Mouse (Mus musculus) layer of hippocampus, postnatal 36 days (tissue): ENCODE measurements at regions not wholly inside any gene's neighbourhood (a gene's known extent, or its start where the extent isn't known, plus 50 kb on each side); places are given as distances from the start of the nearest gene placed in this dataset.

Experiments
- DNase-seq, 2 experiments: peaks; one replicate each; pipeline ENCODE4 v3.0.0; 2022

GRCm38 (mm10) chr8:29274668-29275067 is 1827.2 kb downstream of the Poteg start:
- DNase-seq = no peak

GRCm38 (mm10) chr8:29278711-29279110 is 1831.2 kb downstream of the Poteg start:
- no peak for DNase-seq

- DNase-seq = no peak
Measured at GRCm38 (mm10) chr8:29279276-29279675, 1831.8 kb downstream of the Poteg start.

- peak; percentile 10 to 21 for DNase-seq
Measured at GRCm38 (mm10) chr8:29290386-29290785, 1842.9 kb downstream of the Poteg start.
